Mouse (Mus musculus): ENCODE results near the gene Kif2a.
A peak's percentile ranks its signal among the peaks of the same experiment; 100 is the strongest.
"Not testable (repeated sequence)": the region's sequence is repeated elsewhere in the genome, so short reads cannot be mapped to it uniquely, and the experiment has no call there.

The Kif2a gene

GRCm38 (mm10) chr13:106936256-106937137 lies 85.4 kb downstream of the Kif2a start, which contains the start of gene Ipo11:
TSS of gene Ipo11 (minus strand) at chr13:106936958.
- peak; percentile 96 for DNase-seq (ENCODE audit: low read depth, low spot score)

GRCm38 (mm10) chr13:106935871-106936255 lies 86.1 kb downstream of the Kif2a start:
- DNase-seq (ENCODE audit: low read depth, low spot score), result no peak

GRCm38 (mm10) chr13:106929201-106929600 lies 92.7 kb downstream of the Kif2a start:
- no peak for DNase-seq (ENCODE audit: low read depth, low spot score)

GRCm38 (mm10) chr13:106928296-106928695 lies 93.6 kb downstream of the Kif2a start:
- no peak for DNase-seq (ENCODE audit: low read depth, low spot score)

GRCm38 (mm10) chr13:106925921-106926320 lies 96.0 kb downstream of the Kif2a start:
- not testable (repeated sequence) for DNase-seq (ENCODE audit: low read depth, low spot score)

- DNase-seq (ENCODE audit: low read depth, low spot score), result peak; percentile 48
Measured at GRCm38 (mm10) chr13:106918322-106919050, 103.4 kb downstream of the Kif2a start.

- DNase-seq (ENCODE audit: low read depth, low spot score), result no peak
Measured at GRCm38 (mm10) chr13:106913125-106913736, 108.7 kb downstream of the Kif2a start.

- no peak for DNase-seq (ENCODE audit: low read depth, low spot score)
Measured at GRCm38 (mm10) chr13:106910096-106910495, 111.8 kb downstream of the Kif2a start.

Measured in telencephalon, adult 2 months (tissue).